Mouse (Mus musculus) R1 (cell line): ENCODE measurements around the gene Gm10837.
A peak's percentile ranks its signal among the peaks of the same experiment; 100 is the strongest.

Experiments
- DNase-seq: peaks from one replicate; pipeline ENCODE4 v3.0.0-alpha.2; 2018; ENCODE audit warnings: low read depth, low spot score

Gm10837 gene

GRCm38 (mm10) chr14:122534017-122534924, 43.9 kb downstream of the Gm10837 start, which contains the start of gene Pcca:
Pcca (plus strand) TSS chr14:122534324.
- peak; percentile 96 for DNase-seq

DNA sequence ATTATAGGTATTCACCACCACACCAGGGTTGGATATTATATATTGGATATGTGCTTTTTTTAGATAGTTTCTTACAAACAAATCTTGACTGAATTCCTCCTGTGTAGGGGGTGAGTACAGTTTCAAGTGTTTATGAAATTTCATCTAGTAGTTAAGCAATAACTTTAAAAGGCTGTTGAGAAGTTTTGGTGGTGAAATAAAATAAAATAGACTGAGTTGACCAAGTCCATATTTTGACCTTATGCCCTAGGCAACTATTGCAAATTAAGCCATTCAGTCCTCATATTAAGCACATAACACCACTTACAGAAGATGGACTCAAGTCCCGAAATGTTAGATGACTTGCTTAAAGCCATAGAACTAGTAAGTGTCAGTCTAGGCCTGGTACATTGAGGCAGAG, 45.6 kb downstream of the Gm10837 start:
- no peak for DNase-seq
